Mouse (Mus musculus): ENCODE measurements around the gene Ppie.
"Not testable (repeated sequence)": the region's sequence is repeated elsewhere in the genome, so short reads cannot be mapped to it uniquely, and the experiment has no call there.

DNA sequence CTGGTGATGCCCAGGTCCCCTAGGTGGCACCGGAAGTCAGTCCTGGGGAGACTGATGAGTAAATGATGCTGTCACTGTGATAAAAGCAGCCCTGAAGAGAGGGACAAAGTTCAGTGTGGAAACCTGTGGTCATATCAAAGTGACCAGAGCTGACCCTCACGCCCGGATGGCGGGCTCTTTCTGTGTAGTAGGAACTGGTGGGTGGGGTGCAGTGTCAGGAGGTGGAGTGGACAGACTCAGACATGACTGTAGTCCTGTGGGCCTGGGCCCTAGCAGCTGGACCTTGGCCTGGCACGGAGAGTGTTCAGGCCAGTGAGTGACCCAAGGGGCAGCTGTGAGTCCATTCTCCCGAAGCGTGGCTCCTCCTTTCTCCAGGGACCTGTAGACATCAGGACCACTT lies 33.8 kb downstream of the Ppie start:
- not testable (repeated sequence) for TF ChIP-seq GATA1 (IDR thresholded peaks at IDR 0.05; ENCODE audit: borderline replicate concordance, low read length); CTCF (IDR thresholded peaks at IDR 0.05; ENCODE audit: low read depth, low read length); POLR2AphosphoS5 (IDR thresholded peaks at IDR 0.05; ENCODE audit: insufficient replicate concordance, low read depth, low read length); GATA2 (IDR thresholded peaks at IDR 0.05; ENCODE audit: borderline replicate concordance, low read depth, low read length); TAL1 (conservative IDR thresholded peaks at IDR 0.05; ENCODE audit: low read depth, low read length)
